Mouse (Mus musculus): ENCODE results near the gene Mmp9.

- TF ChIP-seq CTCF (IDR thresholded peaks at IDR 0.05; ENCODE audit: borderline replicate concordance, extremely low read depth, insufficient read depth, insufficient read length) (no peak), POLR2A (IDR thresholded peaks at IDR 0.05; ENCODE audit: borderline replicate concordance, extremely low read depth, insufficient read depth, insufficient read length, poor library complexity, severe bottlenecking) (no peak)
Observed at GRCm38 (mm10) chr2:165004237-165004636, 63.7 kb downstream of the Mmp9 start.

Measured in brain, embryonic 14.5 days (tissue).